Comparison of ENCODE assay signal across 8 mouse cellular contexts in the genomic region with DNA sequence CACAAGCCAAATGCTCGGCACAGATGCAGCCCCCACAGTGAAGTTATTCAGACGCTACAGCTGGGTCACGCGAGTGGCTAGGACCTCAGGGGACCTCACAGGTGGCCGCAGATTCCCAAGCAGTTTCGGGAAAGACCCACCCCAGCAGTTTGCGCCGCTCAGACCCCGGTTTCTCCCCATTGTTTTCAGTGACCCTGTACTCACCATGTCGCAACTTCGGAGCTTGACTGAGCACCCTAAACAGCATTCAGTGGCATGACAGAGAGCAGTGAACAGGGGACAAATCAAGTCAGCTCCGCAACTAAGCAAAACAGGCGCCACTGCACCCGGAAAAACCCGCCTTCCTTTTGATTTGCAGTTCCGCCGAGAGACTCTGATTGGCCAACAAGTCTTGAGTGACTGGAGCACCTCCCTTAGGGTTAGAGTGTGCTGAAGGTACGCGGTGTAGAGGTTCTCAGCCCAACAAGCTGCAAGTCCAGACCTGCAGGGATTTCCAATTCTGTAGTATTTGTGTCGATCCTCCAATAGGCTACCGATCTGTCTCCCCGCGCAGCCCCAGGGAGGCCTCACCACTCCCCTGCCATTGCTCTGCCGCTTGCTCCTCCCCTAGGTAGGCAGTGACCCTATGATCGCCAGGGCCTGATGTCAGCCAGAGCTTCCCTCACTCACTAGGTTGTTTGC. TPM values are rescaled to one million over a fixed set of nuclear protein-coding genes. Genes with fewer than 3 reads are reported as not detected.
A peak's percentile ranks its signal among the peaks of the same experiment; 100 is the strongest.
DNase-seq lines count a peak whose midpoint lies in the region; ATAC-seq lines count a peak whose summit lies in the region.
"Not testable (repeated sequence)": the region's sequence is repeated elsewhere in the genome, so short reads cannot be mapped to it uniquely, and the experiment has no call there.

TSS of gene 4930522L14Rik (minus strand) at position 496 of the 681 bp plus-strand sequence.

- under 1% methylated on average over 21 of the region's 25 CpGs for WGBS in hindbrain, embryonic 16.5 days

- peak within 1 kb of the TSS; percentile 58 for H3K4me3 ChIP-seq in hindbrain, embryonic 16.5 days (ENCODE audit: low read length)

- peak within 1 kb of the TSS; percentile 76 for H3K4me2 ChIP-seq in hindbrain, embryonic 16.5 days (ENCODE audit: low read length)

- H3K27me3 ChIP-seq in hindbrain, embryonic 16.5 days (replicated peaks; ENCODE audit: control insufficient read depth, insufficient read depth, low read length): not testable (repeated sequence)

- DNase-seq in T-cell, adult 2 months (ENCODE audit: low spot score): peak; percentile 79
- DNase-seq in cerebellum, postnatal 36 days: peak; percentile 65
- DNase-seq in frontal cortex, postnatal 36 days (ENCODE audit: low spot score in 2 of 2): peak; percentile 71 to 72
- peak; percentile 52 to 69 for DNase-seq in left cerebral cortex, adult 18-20 months (ENCODE audit: low spot score in 2 of 2)
- DNase-seq in lung, postnatal 4 days: peak; percentile 71 to 75
- DNase-seq in right cerebral cortex, adult 18-20 months: peak; percentile 68
- peak; percentile 58 for DNase-seq in urinary bladder, adult 2 months (ENCODE audit: low spot score)

- H3K9me3 ChIP-seq in hindbrain, embryonic 16.5 days (ENCODE audit: control insufficient read depth, low read length): not testable (repeated sequence)

- H3K27ac ChIP-seq in hindbrain, embryonic 16.5 days (ENCODE audit: low read depth, low read length): not testable (repeated sequence)

- H3K36me3 ChIP-seq in hindbrain, embryonic 16.5 days (ENCODE audit: control insufficient read depth, insufficient read depth, low read length): not testable (repeated sequence)

- peak within 1 kb of the TSS; percentile 65 for H3K9ac ChIP-seq in hindbrain, embryonic 16.5 days (ENCODE audit: low read depth, low read length)

- peak; percentile 98 for ATAC-seq in hindbrain, embryonic 16.5 days

- H3K4me1 ChIP-seq in hindbrain, embryonic 16.5 days (ENCODE audit: control insufficient read depth, insufficient read depth, low read depth, low read length): not testable (repeated sequence)

RNA-seq across cellular contexts. Expression of gene 4930522L14Rik, which starts in this region (rescaled TPM):
- polyA plus RNA-seq in hindbrain, embryonic 16.5 days (2015; fragmentation: Nextera tagmentation; extraction: Ambion mirVana): 5.1 and 5.7 TPM in 2 replicates
- 1 to 10 TPM; 3.4 to 4.4 TPM for total RNA-seq in left cerebral cortex, adult 18-20 months (2021)
- polyA plus RNA-seq in urinary bladder, adult 2 months (2012; rRNA removed): 7.8 and 10.8 TPM in 2 replicates
